Mouse (Mus musculus): ENCODE measurements around the gene Sfta2. TPM values are rescaled to one million over a fixed set of nuclear protein-coding genes. Genes with fewer than 3 reads are reported as not detected.

Sfta2 gene
- total RNA-seq, 1 experiment from 2014 or later: not detected

GRCm38 (mm10) chr17:35590410-35591218 is 10.7 kb upstream of the Sfta2 start:
- ATAC-seq (replicated peaks; ENCODE audit: insufficient number of reproducible peaks, low FRiP score, low TSS enrichment, poor library complexity, severe bottlenecking): peak; percentile 89

- no peak for ATAC-seq (replicated peaks; ENCODE audit: insufficient number of reproducible peaks, low FRiP score, low TSS enrichment, poor library complexity, severe bottlenecking)
These were observed 10.2 kb upstream of the Sfta2 start for GRCm38 (mm10) chr17:35591219-35591578.

GRCm38 (mm10) chr17:35591731-35592130 is 9.6 kb upstream of the Sfta2 start:
- ATAC-seq (replicated peaks; ENCODE audit: insufficient number of reproducible peaks, low FRiP score, low TSS enrichment, poor library complexity, severe bottlenecking): no peak

- ATAC-seq (replicated peaks; ENCODE audit: insufficient number of reproducible peaks, low FRiP score, low TSS enrichment, poor library complexity, severe bottlenecking): no peak
These were observed 9.2 kb upstream of the Sfta2 start for GRCm38 (mm10) chr17:35592131-35592530.

GRCm38 (mm10) chr17:35593786-35594185 is 7.6 kb upstream of the Sfta2 start:
- ATAC-seq (replicated peaks; ENCODE audit: insufficient number of reproducible peaks, low FRiP score, low TSS enrichment, poor library complexity, severe bottlenecking): no peak

- ATAC-seq (replicated peaks; ENCODE audit: insufficient number of reproducible peaks, low FRiP score, low TSS enrichment, poor library complexity, severe bottlenecking): no peak
These were observed 6.9 kb upstream of the Sfta2 start for GRCm38 (mm10) chr17:35594456-35594855.

- ATAC-seq (replicated peaks; ENCODE audit: insufficient number of reproducible peaks, low FRiP score, low TSS enrichment, poor library complexity, severe bottlenecking): no peak
These were observed 4.0 kb upstream of the Sfta2 start for GRCm38 (mm10) chr17:35597399-35597798.

GRCm38 (mm10) chr17:35601736-35602354 is 496 bp downstream of the Sfta2 start:
- no peak for ATAC-seq (replicated peaks; ENCODE audit: insufficient number of reproducible peaks, low FRiP score, low TSS enrichment, poor library complexity, severe bottlenecking)

GRCm38 (mm10) chr17:35617127-35617526 is 15.8 kb downstream of the Sfta2 start:
- ATAC-seq (replicated peaks; ENCODE audit: insufficient number of reproducible peaks, low FRiP score, low TSS enrichment, poor library complexity, severe bottlenecking): no peak

- ATAC-seq (replicated peaks; ENCODE audit: insufficient number of reproducible peaks, low FRiP score, low TSS enrichment, poor library complexity, severe bottlenecking): no peak
These were observed 25.2 kb downstream of the Sfta2 start, which contains the start of gene Gm9573 for GRCm38 (mm10) chr17:35626537-35626936. TSS of gene Gm9573 (minus strand) at chr17:35626637.

GRCm38 (mm10) chr17:35633992-35634391 is 32.6 kb downstream of the Sfta2 start:
- no peak for ATAC-seq (replicated peaks; ENCODE audit: insufficient number of reproducible peaks, low FRiP score, low TSS enrichment, poor library complexity, severe bottlenecking)

GRCm38 (mm10) chr17:35635202-35635601 is 33.9 kb downstream of the Sfta2 start:
- ATAC-seq (replicated peaks; ENCODE audit: insufficient number of reproducible peaks, low FRiP score, low TSS enrichment, poor library complexity, severe bottlenecking): no peak

- peak; percentile 65 for ATAC-seq (replicated peaks; ENCODE audit: insufficient number of reproducible peaks, low FRiP score, low TSS enrichment, poor library complexity, severe bottlenecking)
These were observed 34.4 kb downstream of the Sfta2 start for GRCm38 (mm10) chr17:35635699-35636111.

GRCm38 (mm10) chr17:35636363-35636762 is 35.0 kb downstream of the Sfta2 start:
- no peak for ATAC-seq (replicated peaks; ENCODE audit: insufficient number of reproducible peaks, low FRiP score, low TSS enrichment, poor library complexity, severe bottlenecking)

- ATAC-seq (replicated peaks; ENCODE audit: insufficient number of reproducible peaks, low FRiP score, low TSS enrichment, poor library complexity, severe bottlenecking): no peak
These were observed 37.3 kb downstream of the Sfta2 start for GRCm38 (mm10) chr17:35638475-35639190.

- no peak for ATAC-seq (replicated peaks; ENCODE audit: insufficient number of reproducible peaks, low FRiP score, low TSS enrichment, poor library complexity, severe bottlenecking)
These were observed 38.0 kb downstream of the Sfta2 start for GRCm38 (mm10) chr17:35639352-35639751.

- no peak for ATAC-seq (replicated peaks; ENCODE audit: insufficient number of reproducible peaks, low FRiP score, low TSS enrichment, poor library complexity, severe bottlenecking)
These were observed 42.4 kb downstream of the Sfta2 start, which contains the start of gene Mucl3 for GRCm38 (mm10) chr17:35643609-35644236. TSS of gene Mucl3 (minus strand) at chr17:35643695.

GRCm38 (mm10) chr17:35649429-35649828 is 48.1 kb downstream of the Sfta2 start:
- ATAC-seq (replicated peaks; ENCODE audit: insufficient number of reproducible peaks, low FRiP score, low TSS enrichment, poor library complexity, severe bottlenecking): no peak

- ATAC-seq (replicated peaks; ENCODE audit: insufficient number of reproducible peaks, low FRiP score, low TSS enrichment, poor library complexity, severe bottlenecking): no peak
These were observed 51.7 kb downstream of the Sfta2 start for GRCm38 (mm10) chr17:35653086-35653485.
